Mouse (Mus musculus) mammary gland, adult 2 months (tissue): ENCODE measurements around the gene Gm14296. TPM values are rescaled to one million over a fixed set of nuclear protein-coding genes. Genes with fewer than 3 reads are reported as not detected.

Experiments used
- polyA plus RNA-seq: library from polyadenylated mRNA; depleted of rRNA; stranded (reverse); fragments of >200 nt; gene quantifications from 2 replicates; pipeline ENCODE4 v1.2.3, GENCODE M21; 2012; ENCODE audit warnings: low replicate concordance; rRNA removed

Gene Gm14296
- 0.59 and 2.0 TPM in 2 replicates for polyA plus RNA-seq

DNA sequence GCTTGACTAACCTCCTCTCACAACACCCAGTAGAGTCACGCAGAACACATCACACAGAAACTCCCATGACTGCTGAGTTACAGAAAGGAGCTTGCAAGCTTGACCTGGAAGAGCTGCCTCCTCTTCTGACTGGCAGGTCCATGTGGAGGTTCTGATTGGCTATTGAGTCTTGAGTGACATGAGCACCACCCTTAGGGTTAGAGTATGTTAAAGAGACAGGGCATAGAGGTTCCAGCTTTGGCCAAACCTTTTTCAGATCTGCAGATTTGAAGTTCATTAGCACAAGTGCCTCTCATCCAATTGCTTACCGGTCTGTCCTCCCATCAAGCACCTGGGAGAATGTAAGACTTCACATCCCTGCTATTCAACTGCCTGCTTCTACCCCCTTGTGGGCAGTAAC, at the start of gene Gm14296:
TSS of gene Gm14296 (minus strand) at position 101 of the 400 bp plus-strand sequence.

Other genes with a start within 250 kb of the Gm14296 start
- gene Gm14305, start 219.5 kb downstream of the Gm14296 start, polyA plus RNA-seq, result 0.99 and 5.5 TPM in 2 replicates
- 1.5 and 5.6 TPM in 2 replicates for gene Gm14295, start 129.2 kb downstream of the Gm14296 start, polyA plus RNA-seq
- gene Gm14408, start 96.7 kb downstream of the Gm14296 start, polyA plus RNA-seq, result not detected in 2 replicates
- 0.81 and 1.8 TPM in 2 replicates for gene Gm14419, start 73.1 kb upstream of the Gm14296 start, polyA plus RNA-seq
- not detected in 2 replicates for gene Gm14401, start 146.5 kb upstream of the Gm14296 start, polyA plus RNA-seq